Mouse (Mus musculus): ENCODE data around the gene Gm21987. TPM values are rescaled to one million over a fixed set of nuclear protein-coding genes. Genes with fewer than 3 reads are reported as not detected.

The Gm21987 gene
- total and polyA plus RNA-seq, 3 experiments: 0.42 TPM; not detected in 2

DNA sequence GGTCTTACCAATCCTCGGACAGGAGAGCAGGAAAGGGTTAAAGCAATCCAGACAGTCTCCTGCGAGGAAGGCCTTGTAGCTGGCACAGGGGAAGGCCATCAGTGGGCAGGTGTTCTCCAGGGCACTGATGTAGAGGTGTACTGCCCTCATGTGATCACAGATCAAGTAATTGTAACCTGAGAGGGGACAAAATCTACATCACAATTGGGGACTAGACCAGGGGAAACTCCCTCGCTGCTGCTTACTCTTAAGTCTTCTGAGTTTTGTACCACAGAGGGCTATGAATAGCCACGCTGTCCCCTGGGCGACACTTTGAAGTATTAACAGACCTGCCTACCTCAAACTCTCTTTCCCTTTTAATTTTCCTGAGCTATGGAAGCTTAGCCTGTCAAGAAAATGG, 60.7 kb downstream of the Gm21987 start (continued):
- TF ChIP-seq SMC3 (IDR thresholded peaks at IDR 0.05; ENCODE audit: low read depth, low read length): peak; percentile 83
- TF ChIP-seq POLR2A (IDR thresholded peaks at IDR 0.05; ENCODE audit: low read depth, low read length): peak; percentile 43; the same call in 1 of the 2 replicates
- no peak for TF ChIP-seq POLR2AphosphoS2 (IDR thresholded peaks at IDR 0.05; ENCODE audit: low read depth, low read length)
- peak; percentile 87; the same call in 1 of the 2 replicates for TF ChIP-seq MAFK (IDR thresholded peaks at IDR 0.05; ENCODE audit: insufficient replicate concordance, low read length)
- peak; percentile 71; the same call in 1 of the 2 replicates for TF ChIP-seq JUND (conservative IDR thresholded peaks at IDR 0.05; ENCODE audit: low read depth, low read length)
- TF ChIP-seq UBTF (IDR thresholded peaks at IDR 0.05; ENCODE audit: low read depth, low read length): no peak
- peak; percentile 79; the same call in 1 of the 2 replicates for TF ChIP-seq MAZ (IDR thresholded peaks at IDR 0.05; ENCODE audit: low read depth, low read length)

DNA sequence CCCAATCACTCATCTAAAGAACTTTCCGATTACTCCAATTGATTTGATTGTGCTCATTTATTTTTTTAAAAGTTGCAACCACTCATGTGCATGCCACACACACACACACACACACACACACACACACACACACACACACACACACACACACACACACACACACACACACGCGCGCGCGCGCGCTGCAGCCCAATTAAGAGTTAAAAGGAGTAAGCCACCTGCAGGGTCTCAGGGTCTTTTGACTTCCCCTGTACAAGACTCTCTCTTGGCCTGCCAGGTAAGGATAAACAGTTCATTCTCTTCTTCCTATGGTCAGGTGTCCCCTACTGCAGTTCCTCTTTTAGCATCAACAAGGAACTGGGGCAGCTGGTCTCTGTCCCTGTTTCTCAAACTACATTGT, 61.6 kb downstream of the Gm21987 start:
- H3K27ac ChIP-seq (ENCODE audit: insufficient read depth, low read depth): peak overlapping the region; percentile 98
- H3K4me3 ChIP-seq (replicated peaks in 1 of 3; ENCODE audit: low read depth in 2 of 3, low read length in 2 of 3, poor library complexity in 1 of 3): no peak overlapping the region
- in situ Hi-C loops (cut with MboI; ENCODE audit: low pct_ligation_motif_present, low pct_unique_long_range_greater_than_20kb, low sequenced_read_pairs): loop anchor here (5.0 kb wide), 1 partner anchor 44 kb away; the partner anchor contains the start of gene Adprh

More for the DNA sequence above, 61.6 kb downstream of the Gm21987 start:
- H3K9ac ChIP-seq (ENCODE audit: insufficient read depth, low read depth): peak overlapping the region; percentile 16; the same call in 1 of the 2 replicates
- H3K9me3 ChIP-seq (replicated peaks; ENCODE audit: low read length): no peaks in the 10 kb centered on the region
- H3K36me3 ChIP-seq (replicated peaks in 1 of 2; ENCODE audit: control insufficient read depth in 1 of 2, insufficient read depth in 1 of 2, low read length in 1 of 2): peaks cover 0 to 2% of the 10 kb centered on the region in 2 experiments
- peak overlapping the region; percentile 91 for H3K4me2 ChIP-seq (ENCODE audit: insufficient read depth, low read depth, poor library complexity, severe bottlenecking)
- peaks cover 5% of the 10 kb centered on the region; the same call in 1 of the 2 replicates for H3K79me2 ChIP-seq (replicated peaks; ENCODE audit: control insufficient read depth, extremely low read depth, insufficient read depth, poor library complexity, severe bottlenecking)
- no peaks in the 10 kb centered on the region for H3K27me3 ChIP-seq (replicated peaks)
- peaks cover 51 to 85% of the 10 kb centered on the region in 2 experiments for H3K4me1 ChIP-seq (ENCODE audit: control insufficient read depth in 1 of 2, insufficient read depth in 2 of 2)
- TF ChIP-seq ETS1 (conservative IDR thresholded peaks at IDR 0.05; ENCODE audit: low read depth, low read length) (peak; percentile 19; the same call in 1 of the 2 replicates), USF1 (IDR thresholded peaks at IDR 0.05; ENCODE audit: low read depth, low read length) (no peak), BHLHE40 (IDR thresholded peaks at IDR 0.05; ENCODE audit: low read depth, low read length) (no peak), NELFE (IDR thresholded peaks at IDR 0.05; ENCODE audit: low read depth, low read length) (no peak), CTCF (conservative IDR thresholded peaks at IDR 0.05 in 1 of 2, IDR thresholded peaks at IDR 0.05 in 1 of 2; ENCODE audit: low read depth in 2 of 2, low read length in 2 of 2) (no peak), POLR2AphosphoS2 (IDR thresholded peaks at IDR 0.05; ENCODE audit: low read depth, low read length) (no peak), MYC (IDR thresholded peaks at IDR 0.05; ENCODE audit: low read depth, low read length) (no peak), CHD2 (IDR thresholded peaks at IDR 0.05; ENCODE audit: low read length) (no peak), NRF1 (IDR thresholded peaks at IDR 0.05; ENCODE audit: low read depth, low read length) (peak; percentile 74), JUN (IDR thresholded peaks at IDR 0.05; ENCODE audit: insufficient read depth, low read depth, low read length) (no peak), ZKSCAN1 (IDR thresholded peaks at IDR 0.05; ENCODE audit: borderline replicate concordance, low read depth, low read length) (no peak), ZMIZ1 (IDR thresholded peaks at IDR 0.05; ENCODE audit: low read depth, low read length) (no peak), EP300 (IDR thresholded peaks at IDR 0.05; ENCODE audit: low read length) (peak; percentile 54; the same call in 1 of the 2 replicates), KAT2A (IDR thresholded peaks at IDR 0.05; ENCODE audit: insufficient replicate concordance, low read length) (no peak), PAX5 (IDR thresholded peaks at IDR 0.05; ENCODE audit: low read length) (no peak), ELF1 (IDR thresholded peaks at IDR 0.05; ENCODE audit: low read depth, low read length) (0 out of 2 replicates have a peak, but pooled peaks have one; percentile 38), MAFK (IDR thresholded peaks at IDR 0.05; ENCODE audit: insufficient replicate concordance, low read length) (no peak), HCFC1 (IDR thresholded peaks at IDR 0.05; ENCODE audit: low read depth, low read length) (no peak; the same call in 1 of the 2 replicates), MXI1 (IDR thresholded peaks at IDR 0.05; ENCODE audit: low read depth, low read length) (no peak), TBP (conservative IDR thresholded peaks at IDR 0.05; ENCODE audit: low read depth, low read length) (no peak), IRF4 (IDR thresholded peaks at IDR 0.05; ENCODE audit: low read depth, low read length) (peak; percentile 15; the same call in 1 of the 2 replicates), SMC3 (IDR thresholded peaks at IDR 0.05; ENCODE audit: low read depth, low read length) (no peak)
- DNase-seq (ENCODE audit: extremely low read depth): no peak
- dilution Hi-C loops (cut with MboI; ENCODE audit: extremely low pct_ligation_motif_present, extremely low pct_unique_long_range_greater_than_20kb, low sequenced_read_pairs): no loop called here

Other genes starting within 250 kb of the Gm21987 start
- gene Nr1i2, start 52.2 kb upstream of the Gm21987 start, total RNA-seq (2012; rRNA removed): not detected in 2 replicates
- not detected in 2 replicates for gene Nr1i2, start 52.2 kb upstream of the Gm21987 start, total RNA-seq (2014; rRNA removed)
- gene Nr1i2, start 52.2 kb upstream of the Gm21987 start, polyA plus RNA-seq (2012; ENCODE audit: insufficient read length, low read depth): not detected in 2 replicates
- gene Maats1, start 4.9 kb upstream of the Gm21987 start, total RNA-seq (2012; rRNA removed): 3.9 TPM in 2 replicates
- gene Maats1, start 4.9 kb upstream of the Gm21987 start, total RNA-seq (2014; rRNA removed): 1.7 and 1.9 TPM in 2 replicates
- gene Maats1, start 4.9 kb upstream of the Gm21987 start, polyA plus RNA-seq (2012; ENCODE audit: insufficient read length, low read depth): 2.0 and 2.9 TPM in 2 replicates
- 643 and 706 TPM in 2 replicates for gene Cox17, start within 50 bp of the Gm21987 start, total RNA-seq (2012; rRNA removed)
- 410 and 438 TPM in 2 replicates for gene Cox17, start within 50 bp of the Gm21987 start, total RNA-seq (2014; rRNA removed)
- gene Cox17, start within 50 bp of the Gm21987 start, polyA plus RNA-seq (2012; ENCODE audit: insufficient read length, low read depth): 533 and 622 TPM in 2 replicates
- gene Popdc2, start 15.2 kb downstream of the Gm21987 start, total RNA-seq (2012; rRNA removed): 1.0 and 3.6 TPM in 2 replicates
- 0.17 and 0.30 TPM in 2 replicates for gene Popdc2, start 15.2 kb downstream of the Gm21987 start, total RNA-seq (2014; rRNA removed)
- 0.35 and 1.1 TPM in 2 replicates for gene Popdc2, start 15.2 kb downstream of the Gm21987 start, polyA plus RNA-seq (2012; ENCODE audit: insufficient read length, low read depth)
- 20.6 and 27.9 TPM in 2 replicates for gene Pla1a, start 86.1 kb downstream of the Gm21987 start, total RNA-seq (2012; rRNA removed)
- 12.3 and 14.3 TPM in 2 replicates for gene Pla1a, start 86.1 kb downstream of the Gm21987 start, total RNA-seq (2014; rRNA removed)
- 9.3 and 11.0 TPM in 2 replicates for gene Pla1a, start 86.1 kb downstream of the Gm21987 start, polyA plus RNA-seq (2012; ENCODE audit: insufficient read length, low read depth)
- 47.3 and 67.7 TPM in 2 replicates for gene Adprh, start 105.7 kb downstream of the Gm21987 start, total RNA-seq (2012; rRNA removed)
- 44.9 and 45.3 TPM in 2 replicates for gene Adprh, start 105.7 kb downstream of the Gm21987 start, total RNA-seq (2014; rRNA removed)
- gene Adprh, start 105.7 kb downstream of the Gm21987 start, polyA plus RNA-seq (2012; ENCODE audit: insufficient read length, low read depth): 82.9 and 93.2 TPM in 2 replicates
- gene Cd80, start 108.5 kb downstream of the Gm21987 start, total RNA-seq (2012; rRNA removed): 43.6 and 46.2 TPM in 2 replicates
- gene Cd80, start 108.5 kb downstream of the Gm21987 start, total RNA-seq (2014; rRNA removed): 54.3 and 57.8 TPM in 2 replicates
- gene Cd80, start 108.5 kb downstream of the Gm21987 start, polyA plus RNA-seq (2012; ENCODE audit: insufficient read length, low read depth): 37.0 and 39.5 TPM in 2 replicates
- 49.7 and 50.1 TPM in 2 replicates for gene Timmdc1, start 175.6 kb downstream of the Gm21987 start, total RNA-seq (2012; rRNA removed)
- gene Timmdc1, start 175.6 kb downstream of the Gm21987 start, total RNA-seq (2014; rRNA removed): 32.5 and 36.5 TPM in 2 replicates
- 45.1 and 45.3 TPM in 2 replicates for gene Timmdc1, start 175.6 kb downstream of the Gm21987 start, polyA plus RNA-seq (2012; ENCODE audit: insufficient read length, low read depth)
- gene Poglut1, start 203.2 kb downstream of the Gm21987 start, total RNA-seq (2012; rRNA removed): 41.4 and 44.2 TPM in 2 replicates
- gene Poglut1, start 203.2 kb downstream of the Gm21987 start, total RNA-seq (2014; rRNA removed): 65.6 and 76.9 TPM in 2 replicates
- gene Poglut1, start 203.2 kb downstream of the Gm21987 start, polyA plus RNA-seq (2012; ENCODE audit: insufficient read length, low read depth): 54.7 and 54.8 TPM in 2 replicates
- 61.9 and 66.5 TPM in 2 replicates for gene Tmem39a, start 211.7 kb downstream of the Gm21987 start, total RNA-seq (2012; rRNA removed)
- 42.3 and 52.3 TPM in 2 replicates for gene Tmem39a, start 211.7 kb downstream of the Gm21987 start, total RNA-seq (2014; rRNA removed)
- gene Tmem39a, start 211.7 kb downstream of the Gm21987 start, polyA plus RNA-seq (2012; ENCODE audit: insufficient read length, low read depth): 120 and 137 TPM in 2 replicates

Measured in CH12.LX (cell line).